Mouse (Mus musculus): ENCODE measurements around the gene Nell1.

- no peak for TF ChIP-seq CTCF (IDR thresholded peaks at IDR 0.05; ENCODE audit: low read depth)
- TF ChIP-seq EP300 (IDR thresholded peaks at IDR 0.05; ENCODE audit: low read depth): no peak
Measured at GRCm38 (mm10) chr7:50053704-50054103, 79.0 kb downstream of the Nell1 start.

Data from heart, postnatal 0 days (tissue).